ENCODE assay signal across 16 mouse cellular contexts in the genomic region with DNA sequence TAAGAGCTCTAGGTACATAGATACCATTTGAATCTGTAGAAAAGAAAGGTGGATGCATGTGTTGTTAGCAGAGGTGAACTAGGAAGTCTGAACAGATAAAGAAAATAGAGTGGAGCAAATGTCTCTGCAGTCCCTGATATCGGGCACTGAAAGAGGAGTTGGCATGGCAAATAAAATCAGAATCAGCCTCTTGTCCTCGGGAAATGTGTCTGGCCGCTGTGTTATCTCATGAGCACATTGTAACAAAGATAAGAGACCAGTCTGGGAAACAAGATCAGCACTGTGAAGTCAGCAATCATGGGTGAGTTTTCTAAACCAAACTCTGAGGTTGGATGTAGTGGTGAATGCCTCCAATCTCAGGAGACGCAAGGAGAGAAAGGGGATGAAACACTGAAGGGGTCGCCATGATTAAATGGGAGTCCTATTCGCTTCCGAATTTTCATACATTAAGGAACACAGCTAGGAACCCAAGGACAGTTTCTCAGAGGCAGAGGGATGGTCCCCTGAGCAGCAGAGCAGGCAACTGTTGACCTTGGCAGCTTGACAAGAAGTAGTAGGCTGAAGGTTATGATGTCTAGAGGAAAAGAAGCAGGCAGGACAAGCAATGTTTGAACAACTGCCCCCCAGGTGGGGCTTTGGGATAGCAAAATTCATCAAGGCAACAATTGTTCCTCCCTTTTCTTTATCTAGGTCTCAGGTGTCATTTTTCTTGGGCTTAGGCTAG. TPM values are rescaled to one million over a fixed set of nuclear protein-coding genes. Genes with fewer than 3 reads are reported as not detected.
DNase-seq lines count a peak whose midpoint lies in the region; ATAC-seq and TF ChIP-seq lines count a peak whose summit lies in the region.
"Had no signal": no experiment of that assay in that cellular context is flagged by ENCODE, and none has a peak within 500 bp of the region (broad histone marks: within the 10 kb centered on the region; RNA-seq: fewer than 3 reads in every experiment).

No protein-coding gene starts in this region.

- ATAC-seq in intestine, embryonic 15.5 days: peak; percentile 47; the same call in 1 of the 2 replicates
- ATAC-seq in intestine, postnatal 0 days: no peak
- no peak for ATAC-seq in midbrain, embryonic 11.5 days (ENCODE audit: low FRiP score)
- ATAC-seq in midbrain, embryonic 16.5 days: no peak
- ATAC-seq in heart, embryonic 12.5 days (ENCODE audit: insufficient number of reproducible peaks, low FRiP score): peak; percentile 74
- no peak for ATAC-seq in forebrain, embryonic 12.5 days (ENCODE audit: low FRiP score)
- ATAC-seq: forebrain, embryonic 13.5 days had no signal

- H3K9me3 ChIP-seq in intestine, embryonic 15.5 days: no peaks in the 10 kb centered on the region
- H3K9me3 ChIP-seq in intestine, postnatal 0 days (ENCODE audit: control insufficient read depth): no peaks in the 10 kb centered on the region
- H3K9me3 ChIP-seq in midbrain, embryonic 11.5 days (ENCODE audit: control insufficient read depth, low read length): no peaks in the 10 kb centered on the region
- no peaks in the 10 kb centered on the region for H3K9me3 ChIP-seq in midbrain, embryonic 16.5 days (replicated peaks; ENCODE audit: control insufficient read depth, low read length, poor library complexity, severe bottlenecking)
- no peaks in the 10 kb centered on the region for H3K9me3 ChIP-seq in heart, embryonic 12.5 days (replicated peaks)
- H3K9me3 ChIP-seq in forebrain, embryonic 12.5 days: no peaks in the 10 kb centered on the region
- no peaks in the 10 kb centered on the region for H3K9me3 ChIP-seq in midbrain, embryonic 10.5 days (replicated peaks)
- H3K9me3 ChIP-seq: forebrain, embryonic 13.5 days; hindbrain, embryonic 10.5 days; limb, embryonic 10.5 days had no signal

- 64% methylated on average over 7 of the region's 7 CpGs for WGBS in intestine, embryonic 15.5 days
- 45% methylated on average over 7 of the region's 7 CpGs for WGBS in intestine, postnatal 0 days
- WGBS in midbrain, embryonic 11.5 days: 87% methylated on average over 7 of the region's 7 CpGs
- 85% methylated on average over 7 of the region's 7 CpGs for WGBS in midbrain, embryonic 16.5 days
- 22% methylated on average over 7 of the region's 7 CpGs for WGBS in heart, embryonic 12.5 days
- WGBS in forebrain, embryonic 12.5 days: 89% methylated on average over 7 of the region's 7 CpGs
- WGBS in midbrain, embryonic 10.5 days: 95% methylated on average over 7 of the region's 7 CpGs

- no peaks in the 10 kb centered on the region for H3K36me3 ChIP-seq in intestine, embryonic 15.5 days
- H3K36me3 ChIP-seq in intestine, postnatal 0 days (ENCODE audit: control insufficient read depth, insufficient read depth): no peaks in the 10 kb centered on the region
- no peaks in the 10 kb centered on the region for H3K36me3 ChIP-seq in midbrain, embryonic 11.5 days (ENCODE audit: control insufficient read depth, insufficient read depth, low read length)
- H3K36me3 ChIP-seq in midbrain, embryonic 16.5 days (ENCODE audit: control insufficient read depth, insufficient read depth, low read length): no peaks in the 10 kb centered on the region
- no peaks in the 10 kb centered on the region for H3K36me3 ChIP-seq in heart, embryonic 12.5 days
- H3K36me3 ChIP-seq in forebrain, embryonic 12.5 days (replicated peaks): no peaks in the 10 kb centered on the region
- H3K36me3 ChIP-seq in midbrain, embryonic 10.5 days: no peaks in the 10 kb centered on the region
- H3K36me3 ChIP-seq: hindbrain, embryonic 10.5 days; limb, embryonic 10.5 days had no signal

- no peaks in the 10 kb centered on the region for H3K27me3 ChIP-seq in intestine, embryonic 15.5 days (replicated peaks)
- H3K27me3 ChIP-seq in intestine, postnatal 0 days (replicated peaks; ENCODE audit: control insufficient read depth, insufficient read depth, low read length): no peaks in the 10 kb centered on the region
- no peaks in the 10 kb centered on the region for H3K27me3 ChIP-seq in midbrain, embryonic 11.5 days (ENCODE audit: control insufficient read depth, insufficient read depth, low read length)
- H3K27me3 ChIP-seq in midbrain, embryonic 16.5 days (ENCODE audit: control insufficient read depth, insufficient read depth, low read depth, low read length): no peaks in the 10 kb centered on the region
- H3K27me3 ChIP-seq in heart, embryonic 12.5 days (replicated peaks): no peaks in the 10 kb centered on the region
- H3K27me3 ChIP-seq in forebrain, embryonic 12.5 days: no peaks in the 10 kb centered on the region
- no peaks in the 10 kb centered on the region for H3K27me3 ChIP-seq in midbrain, embryonic 10.5 days (ENCODE audit: low read depth, poor library complexity, severe bottlenecking)
- H3K27me3 ChIP-seq: forebrain, embryonic 13.5 days had no signal

- no peak overlapping the region for H3K4me2 ChIP-seq in intestine, embryonic 15.5 days (replicated peaks)
- no peak overlapping the region for H3K4me2 ChIP-seq in intestine, postnatal 0 days (replicated peaks; ENCODE audit: low read depth)
- no peak overlapping the region for H3K4me2 ChIP-seq in midbrain, embryonic 11.5 days
- no peak overlapping the region for H3K4me2 ChIP-seq in midbrain, embryonic 16.5 days (ENCODE audit: low read length)
- peak overlapping the region; percentile 33 for H3K4me2 ChIP-seq in heart, embryonic 12.5 days
- no peak overlapping the region for H3K4me2 ChIP-seq in forebrain, embryonic 12.5 days
- H3K4me2 ChIP-seq: forebrain, embryonic 13.5 days had no signal

- TF ChIP-seq CTCF in intestine, postnatal 0 days (IDR thresholded peaks at IDR 0.05; ENCODE audit: low read depth): no peak

- H3K4me3 ChIP-seq in intestine, embryonic 15.5 days (replicated peaks): no peak overlapping the region
- H3K4me3 ChIP-seq in intestine, postnatal 0 days (ENCODE audit: low read depth, low read length): no peak overlapping the region
- H3K4me3 ChIP-seq in midbrain, embryonic 11.5 days (ENCODE audit: low read depth, low read length): no peak overlapping the region
- no peak overlapping the region for H3K4me3 ChIP-seq in midbrain, embryonic 16.5 days (ENCODE audit: low read depth, low read length)
- H3K4me3 ChIP-seq in heart, embryonic 12.5 days: no peak overlapping the region
- no peak overlapping the region for H3K4me3 ChIP-seq in forebrain, embryonic 12.5 days (replicated peaks)
- no peak overlapping the region for H3K4me3 ChIP-seq in midbrain, embryonic 10.5 days
- H3K4me3 ChIP-seq: forebrain, embryonic 13.5 days; gastrocnemius, adult 2 months; hindbrain, embryonic 10.5 days; limb, embryonic 10.5 days had no signal

- H3K4me1 ChIP-seq in intestine, embryonic 15.5 days (replicated peaks): peaks cover 3% of the 10 kb centered on the region; the same call in 1 of the 2 replicates
- no peaks in the 10 kb centered on the region; the same call in 1 of the 2 replicates for H3K4me1 ChIP-seq in intestine, postnatal 0 days (replicated peaks; ENCODE audit: control insufficient read depth, insufficient read depth, low read length)
- no peaks in the 10 kb centered on the region for H3K4me1 ChIP-seq in midbrain, embryonic 11.5 days (ENCODE audit: control insufficient read depth, insufficient read depth, low read length)
- H3K4me1 ChIP-seq in midbrain, embryonic 16.5 days (ENCODE audit: control insufficient read depth, insufficient read depth, low read length): no peaks in the 10 kb centered on the region
- H3K4me1 ChIP-seq in heart, embryonic 12.5 days (replicated peaks): peaks cover 35% of the 10 kb centered on the region
- H3K4me1 ChIP-seq in forebrain, embryonic 12.5 days: no peaks in the 10 kb centered on the region
- H3K4me1 ChIP-seq in midbrain, embryonic 10.5 days: no peaks in the 10 kb centered on the region
- H3K4me1 ChIP-seq: forebrain, embryonic 13.5 days; hindbrain, embryonic 10.5 days had no signal

- peak; percentile 72 for DNase-seq in midbrain, embryonic 11.5 days (ENCODE audit: low spot score, missing footprints)
- DNase-seq in kidney, postnatal 36 days: peak; percentile 40 to 46
- DNase-seq in midbrain, embryonic 10.5 days (ENCODE audit: low spot score): no peak
- DNase-seq: cerebellum, adult 11-12 months; gastrocnemius, adult 2 months; right cerebral cortex, adult 18-20 months had no signal

- H3K9ac ChIP-seq in intestine, embryonic 15.5 days: no peak overlapping the region
- H3K9ac ChIP-seq in intestine, postnatal 0 days (ENCODE audit: low read depth, low read length): no peak overlapping the region
- H3K9ac ChIP-seq in midbrain, embryonic 11.5 days (ENCODE audit: low read length): no peak overlapping the region
- no peak overlapping the region for H3K9ac ChIP-seq in midbrain, embryonic 16.5 days (ENCODE audit: low read depth, low read length)
- H3K9ac ChIP-seq in heart, embryonic 12.5 days: no peak overlapping the region
- no peak overlapping the region for H3K9ac ChIP-seq in forebrain, embryonic 12.5 days
- H3K9ac ChIP-seq: forebrain, embryonic 13.5 days had no signal

- H3K27ac ChIP-seq in intestine, embryonic 15.5 days: no peak overlapping the region
- H3K27ac ChIP-seq in intestine, postnatal 0 days (ENCODE audit: low read depth, low read length): no peak overlapping the region
- no peak overlapping the region for H3K27ac ChIP-seq in midbrain, embryonic 11.5 days (ENCODE audit: low read depth, low read length)
- no peak overlapping the region for H3K27ac ChIP-seq in midbrain, embryonic 16.5 days (ENCODE audit: low read length)
- peak overlapping the region; percentile 52 for H3K27ac ChIP-seq in heart, embryonic 12.5 days (ENCODE audit: poor library complexity, severe bottlenecking)
- H3K27ac ChIP-seq in forebrain, embryonic 12.5 days: no peak overlapping the region
- H3K27ac ChIP-seq in midbrain, embryonic 10.5 days (replicated peaks): no peak overlapping the region
- H3K27ac ChIP-seq: forebrain, embryonic 13.5 days; gastrocnemius, adult 2 months; hindbrain, embryonic 10.5 days; limb, embryonic 10.5 days had no signal

RNA-seq across cellular contexts. Expression of gene Gm36028, which starts 15.6 kb away (rescaled TPM):
- polyA plus RNA-seq in intestine, embryonic 15.5 days (2015; fragmentation: Nextera tagmentation; extraction: Ambion mirVana): 0.80 and 1.8 TPM in 2 replicates
- polyA plus RNA-seq in intestine, postnatal 0 days (2015; fragmentation: Nextera tagmentation; extraction: Ambion mirVana): 6.2 and 6.6 TPM in 2 replicates
- polyA plus RNA-seq in midbrain, embryonic 11.5 days (2014; fragmentation: Nextera tagmentation; extraction: Ambion mirVana): 0.12 and 0.15 TPM in 2 replicates
- not detected in 2 replicates for polyA plus RNA-seq in midbrain, embryonic 16.5 days (2015; fragmentation: Nextera tagmentation; extraction: Ambion mirVana)
- 0.51 and 0.89 TPM in 2 replicates for polyA plus RNA-seq in heart, embryonic 12.5 days (2016; fragmentation: Nextera tagmentation; extraction: Ambion mirVana)
- polyA plus RNA-seq in forebrain, embryonic 12.5 days (2016; fragmentation: Nextera tagmentation; extraction: Ambion mirVana): 0.17 and 0.29 TPM in 2 replicates
- polyA plus RNA-seq in midbrain, embryonic 10.5 days (2016; fragmentation: Nextera tagmentation; extraction: Ambion mirVana): 0.25 and 0.34 TPM in 2 replicates
- polyA plus RNA-seq: embryonic facial prominence, embryonic 14.5 days; forebrain, embryonic 13.5 days; intestine, embryonic 14.5 days; limb, embryonic 10.5 days had no signal

RNA-seq across cellular contexts. Expression of gene Lrrc58, which starts 22.8 kb away (rescaled TPM):
- 48.0 and 52.4 TPM in 2 replicates for polyA plus RNA-seq in intestine, embryonic 15.5 days (2015; fragmentation: Nextera tagmentation; extraction: Ambion mirVana)
- 27.6 and 30.8 TPM in 2 replicates for polyA plus RNA-seq in intestine, postnatal 0 days (2015; fragmentation: Nextera tagmentation; extraction: Ambion mirVana)
- polyA plus RNA-seq in midbrain, embryonic 11.5 days (2014; fragmentation: Nextera tagmentation; extraction: Ambion mirVana): 49.8 and 53.1 TPM in 2 replicates
- 41.5 and 41.7 TPM in 2 replicates for polyA plus RNA-seq in midbrain, embryonic 16.5 days (2015; fragmentation: Nextera tagmentation; extraction: Ambion mirVana)
- polyA plus RNA-seq in heart, embryonic 12.5 days (2016; fragmentation: Nextera tagmentation; extraction: Ambion mirVana): 53.6 and 56.5 TPM in 2 replicates
- 65.8 and 70.1 TPM in 2 replicates for polyA plus RNA-seq in forebrain, embryonic 12.5 days (2016; fragmentation: Nextera tagmentation; extraction: Ambion mirVana)
- polyA plus RNA-seq in midbrain, embryonic 10.5 days (2016; fragmentation: Nextera tagmentation; extraction: Ambion mirVana): 52.5 and 53.3 TPM in 2 replicates

Comparison
In these comparisons a context has a peak if more than half of its experiments do, and no peak if none do; other contexts are left out.
1. ATAC-seq: peak in intestine, embryonic 15.5 days (single experiment) and heart, embryonic 12.5 days (single experiment); none in intestine, postnatal 0 days (single experiment), midbrain, embryonic 11.5 days (single experiment), midbrain, embryonic 16.5 days (single experiment) and forebrain, embryonic 12.5 days (single experiment).